Mouse (Mus musculus) midbrain, postnatal 0 days (tissue): Measurements from ENCODE around the gene Kmt5b. TPM values are rescaled to one million over a fixed set of nuclear protein-coding genes. Genes with fewer than 3 reads are reported as not detected.

Experiments
- ATAC-seq: fragments of 200-750 bp; cut with Nextera tagmentation; 2 replicates; pipeline ENCODE4 v1.8.0; 2017; ENCODE audit warnings: moderate number of reproducible peaks, mild to moderate bottlenecking, moderate TSS enrichment, moderate library complexity; ENCODE audit not compliant: low FRiP score
- DNase-seq: peaks from one replicate; pipeline ENCODE4 v3.0.0-alpha.2; 2015; ENCODE audit warnings: low spot score
- H3K27ac ChIP-seq: fragments of 300-500 bp; sonication (generic); 2 replicates; pipeline ENCODE4 v1.5.1; 2014; ENCODE audit warnings: low read depth, mild to moderate bottlenecking, low read length, mixed read lengths
- H3K27me3 ChIP-seq: fragments of 300-500 bp; sonication (generic); 2 replicates; pipeline ENCODE4 v1.6.1; 2014; ENCODE audit warnings: low read length, control low read depth, mixed read lengths; ENCODE audit not compliant: insufficient read depth
- H3K36me3 ChIP-seq: fragments of 300-500 bp; sonication (generic); 2 replicates; pipeline ENCODE4 v1.6.1; 2014; ENCODE audit warnings: low read length, control low read depth, mixed read lengths; ENCODE audit not compliant: insufficient read depth
- H3K4me1 ChIP-seq: fragments of 300-500 bp; sonication (generic); 2 replicates; pipeline ENCODE4 v1.6.1; 2014; ENCODE audit warnings: mild to moderate bottlenecking, control low read depth, antibody characterized with exemption, low read length, mixed read lengths; ENCODE audit not compliant: insufficient read depth
- H3K4me2 ChIP-seq: fragments of 300-500 bp; sonication (generic); 2 replicates; pipeline ENCODE4 v1.6.1; 2014; ENCODE audit warnings: low read depth, mild to moderate bottlenecking, low read length, mixed read lengths; ENCODE audit not compliant: poor library complexity, severe bottlenecking
- H3K4me3 ChIP-seq: fragments of 300-500 bp; sonication (generic); 2 replicates; pipeline ENCODE4 v1.5.1; 2014; ENCODE audit warnings: low read depth, mild to moderate bottlenecking, low read length, moderate library complexity
- H3K9ac ChIP-seq: fragments of 300-500 bp; sonication (generic); replicated peaks from 2 replicates; pipeline ENCODE4 v1.6.1; 2014; ENCODE audit warnings: mild to moderate bottlenecking, low read length, moderate library complexity, mixed read lengths; ENCODE audit not compliant: poor library complexity, severe bottlenecking
- H3K9me3 ChIP-seq: fragments of 300-500 bp; sonication (generic); 2 replicates; pipeline ENCODE4 v1.6.1; 2016; ENCODE audit warnings: low read length, control low read depth
- CTCF ChIP-seq: IDR thresholded peaks from 2 replicates; pipeline ENCODE4 v1.5.1; 2016; ENCODE audit warnings: antibody characterized with exemption, mild to moderate bottlenecking
- WGBS: fragments of 180-500 bp; shearing (Covaris S2); extraction: QIAGEN DNeasy Blood & Tissue Kit; methylation state at CpG from one replicate; pipeline ENCODE4 v1.1.7; 2014; 5-methylcytosine and 5-hydroxymethylcytosine counted together
- polyA plus RNA-seq: library from polyadenylated mRNA; unstranded; fragments of >200 nt; fragmentation: Nextera tagmentation; extraction: Ambion mirVana; gene quantifications from 2 replicates; pipeline ENCODE4 v1.2.1, GENCODE M21; 2015
- total RNA-seq: library from RNA; depleted of rRNA; stranded (reverse); fragments of >200 nt; gene quantifications from 2 replicates; pipeline ENCODE4 v1.2.3, GENCODE M21; 2014

Gene Kmt5b
- total and polyA plus RNA-seq, 2 experiments from 2014 or later: 41.4 to 64.0 TPM

DNA sequence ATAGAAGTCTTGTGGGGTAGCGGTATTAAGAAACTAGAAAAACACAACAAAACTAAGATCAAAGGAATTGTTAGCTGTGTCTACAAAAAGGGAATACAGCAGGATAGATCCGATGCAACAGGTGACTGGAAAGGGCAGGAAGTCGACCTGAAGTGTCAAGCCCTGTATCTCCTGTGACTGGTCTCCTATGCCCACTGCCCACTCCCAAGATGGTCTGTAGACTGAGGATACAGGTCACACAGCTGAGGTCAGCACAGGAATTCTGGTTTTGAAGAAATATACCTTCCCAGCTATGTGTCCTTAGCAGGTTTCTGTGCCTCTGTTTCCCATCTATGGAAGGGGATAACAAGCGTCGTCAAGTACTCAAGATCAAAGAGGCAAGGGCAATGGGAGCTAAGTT lies 843 bp upstream of the Kmt5b start:
- ATAC-seq: no peak
- TF ChIP-seq CTCF: no peak
- Histone ChIP-seq H3K9me3 (no peaks in the 10 kb centered on the region), H3K4me1 (peaks cover 12% of the 10 kb centered on the region), H3K4me2 (peak overlapping the region; percentile 85; the same call in 1 of the 2 replicates), H3K4me3 (peak overlapping the region; percentile 93; the same call in 1 of the 2 replicates), H3K9ac (no peak overlapping the region), H3K36me3 (no peaks in the 10 kb centered on the region), H3K27me3 (no peaks in the 10 kb centered on the region), H3K27ac (peak overlapping the region; percentile 100)
- no peak for DNase-seq
- WGBS: 93% methylated on average over 5 of the region's 5 CpGs

DNA sequence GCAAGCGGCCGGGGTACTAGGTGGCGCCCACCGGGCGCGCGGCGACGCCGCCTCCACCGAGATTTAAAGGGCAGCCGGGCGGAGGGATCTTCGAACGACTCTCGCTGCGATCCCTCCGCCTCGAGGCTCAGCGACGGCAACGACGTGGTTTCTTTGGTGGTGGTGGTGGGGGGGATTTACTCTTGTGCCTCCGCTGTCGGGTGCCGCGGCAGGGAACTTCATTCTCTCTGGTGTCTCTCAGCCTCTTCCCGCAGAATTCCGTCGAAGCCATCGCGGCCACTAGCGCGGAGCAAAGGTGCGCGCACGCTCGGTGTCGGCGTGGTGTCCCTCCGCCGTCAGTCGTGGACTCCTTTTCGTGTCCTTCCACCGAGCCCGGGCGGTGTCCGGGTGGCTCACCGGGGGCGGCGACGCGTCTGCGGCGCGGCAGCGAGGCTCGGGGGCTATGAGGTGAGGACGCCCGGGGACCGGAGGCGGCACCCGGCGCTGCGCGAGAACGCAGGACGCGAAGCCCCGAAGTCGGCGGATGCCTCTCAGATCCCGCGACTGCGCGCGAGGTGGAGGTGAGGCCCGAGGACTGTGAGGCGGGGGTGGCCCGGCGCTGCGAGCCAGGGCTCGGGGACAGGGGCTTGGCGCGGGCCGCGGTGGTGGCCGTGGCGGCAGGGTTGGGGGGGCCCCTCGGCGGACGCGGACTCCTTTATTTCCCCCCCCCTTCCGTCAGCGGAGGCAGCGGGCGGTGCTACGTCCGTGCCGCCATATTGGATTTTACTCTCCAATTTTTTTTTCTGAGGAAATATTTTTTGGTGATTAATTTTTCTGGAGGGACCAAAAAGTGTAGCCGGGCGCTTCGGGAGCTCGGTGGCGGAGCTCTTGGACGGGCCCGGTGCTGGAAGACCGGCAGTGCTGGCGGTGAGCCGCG lies 818 bp downstream of the Kmt5b start:
- H3K27me3 ChIP-seq: no peaks in the 10 kb centered on the region
- H3K9me3 ChIP-seq: no peaks in the 10 kb centered on the region
- peak overlapping the region; percentile 85 for H3K4me2 ChIP-seq
- peaks cover 12% of the 10 kb centered on the region for H3K4me1 ChIP-seq
- peak overlapping the region; percentile 98 for H3K9ac ChIP-seq
- WGBS: under 1% methylated on average over 91 of the region's 111 CpGs
- 0 out of 2 replicates have a peak, but pooled peaks have one; percentile 1 for TF ChIP-seq CTCF
- H3K27ac ChIP-seq: peak overlapping the region; percentile 100
- peak overlapping the region; percentile 93 for H3K4me3 ChIP-seq
- ATAC-seq: peak; percentile 64
- DNase-seq: peak; percentile 96
- H3K36me3 ChIP-seq: no peaks in the 10 kb centered on the region

DNA sequence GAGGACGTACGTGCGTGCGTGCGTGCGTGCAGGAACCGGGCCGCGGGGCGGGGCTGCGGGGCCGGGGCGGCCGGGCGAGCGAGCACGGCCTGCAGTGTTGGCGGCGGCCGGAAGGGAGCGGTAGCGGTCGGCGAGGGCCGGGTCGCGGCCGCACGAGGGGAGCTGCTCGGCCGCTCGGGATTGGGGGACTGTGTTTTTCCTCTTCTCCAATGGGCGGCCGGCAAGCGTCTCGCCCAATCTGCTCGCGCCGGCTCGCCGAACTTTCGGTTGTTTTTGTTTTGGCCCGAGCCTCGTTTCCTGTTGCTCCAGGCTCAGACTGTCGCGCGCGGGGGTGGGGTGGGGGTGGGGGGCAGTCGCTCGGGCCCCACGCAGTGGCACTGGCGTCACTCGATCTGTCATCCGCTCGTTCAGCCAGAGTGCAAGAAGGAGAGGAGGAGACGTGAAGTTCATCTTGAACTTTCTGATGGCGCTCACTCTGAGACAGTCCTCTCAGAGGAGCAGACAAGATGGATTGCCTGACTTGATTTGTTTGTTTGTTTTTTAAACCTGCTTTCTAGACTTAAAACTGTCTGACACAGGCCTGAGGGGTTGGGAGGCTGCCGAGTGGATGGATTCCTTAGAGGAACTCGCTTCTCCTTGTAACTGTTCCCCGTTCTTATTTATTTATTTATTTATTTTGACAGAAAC lies 1.6 kb downstream of the Kmt5b start:
- Histone ChIP-seq H3K9me3 (no peaks in the 10 kb centered on the region), H3K4me3 (peak overlapping the region; percentile 93), H3K27me3 (no peaks in the 10 kb centered on the region), H3K4me2 (peak overlapping the region; percentile 85), H3K9ac (peak overlapping the region; percentile 98), H3K27ac (peak overlapping the region; percentile 100), H3K36me3 (no peaks in the 10 kb centered on the region), H3K4me1 (peaks cover 12% of the 10 kb centered on the region)
- DNase-seq: peak; percentile 93
- TF ChIP-seq CTCF: peak; percentile 64
- WGBS: under 1% methylated on average over 54 of the region's 60 CpGs
- peak; percentile 89 for ATAC-seq

DNA sequence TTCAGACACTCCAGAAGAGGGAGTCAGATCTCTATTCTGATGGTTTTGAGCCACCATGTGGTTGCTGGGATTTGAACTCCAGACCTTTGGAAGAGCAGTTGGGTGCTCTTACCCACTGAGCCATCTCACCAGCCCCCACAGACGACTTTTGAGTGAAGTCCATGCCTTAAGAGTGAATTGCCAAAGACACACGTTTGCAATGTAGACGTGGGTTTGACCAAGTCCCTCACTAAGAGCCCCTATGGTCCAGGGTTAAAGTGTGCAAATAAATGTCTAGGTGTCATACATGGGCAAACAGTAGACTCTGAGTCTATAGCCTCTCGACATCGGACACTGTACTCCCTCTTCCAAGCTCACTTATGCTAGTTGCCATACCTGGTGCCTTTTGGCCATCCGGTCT lies 2.3 kb downstream of the Kmt5b start:
- Histone ChIP-seq H3K4me2 (peak overlapping the region; percentile 85), H3K4me1 (peaks cover 12% of the 10 kb centered on the region), H3K4me3 (peak overlapping the region; percentile 93), H3K36me3 (no peaks in the 10 kb centered on the region), H3K9ac (peak overlapping the region; percentile 29; the same call in 1 of the 2 replicates), H3K27me3 (no peaks in the 10 kb centered on the region), H3K27ac (no peak overlapping the region), H3K9me3 (no peaks in the 10 kb centered on the region)
- ATAC-seq: no peak
- no peak for DNase-seq
- WGBS: 88% methylated on average over 6 of the region's 6 CpGs
- no peak; the same call in 1 of the 2 replicates for TF ChIP-seq CTCF

DNA sequence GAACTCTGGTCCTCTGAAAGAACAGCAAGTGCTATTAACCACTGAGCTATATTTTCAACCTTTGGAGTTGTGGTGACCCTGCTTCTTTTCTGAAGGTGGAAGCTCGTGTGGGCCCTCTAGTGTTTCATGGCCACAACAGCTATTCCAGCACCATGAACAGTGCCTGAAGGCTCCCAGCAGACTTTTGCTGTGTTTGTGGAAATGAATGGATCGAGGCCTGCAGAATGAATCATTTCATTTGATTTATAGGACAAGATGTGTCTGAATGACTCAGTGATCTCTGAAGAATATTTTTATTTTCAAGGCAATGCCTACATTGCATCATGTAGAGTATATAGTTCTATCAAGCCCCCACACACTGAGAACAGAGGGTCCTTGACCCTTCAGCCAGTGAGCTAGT lies 6.9 kb downstream of the Kmt5b start:
- ATAC-seq (no peak), DNase-seq (no peak)
- Histone ChIP-seq H3K36me3 (no peaks in the 10 kb centered on the region), H3K27ac (no peak overlapping the region), H3K4me1 (peaks cover 8% of the 10 kb centered on the region), H3K4me2 (no peak overlapping the region), H3K27me3 (no peaks in the 10 kb centered on the region), H3K9me3 (no peaks in the 10 kb centered on the region), H3K9ac (no peak overlapping the region), H3K4me3 (no peak overlapping the region)
- TF ChIP-seq CTCF: peak; percentile 47
- WGBS: 78% methylated on average over 2 of the region's 2 CpGs
